Mouse (Mus musculus): ENCODE data around the gene Caskin2.

Caskin2 gene

GRCm38 (mm10) chr11:115806154-115806553 lies 7.3 kb downstream of the Caskin2 start:
- ATAC-seq (ENCODE audit: low TSS enrichment), result no peak

- ATAC-seq (ENCODE audit: low TSS enrichment), result no peak
Measured at GRCm38 (mm10) chr11:115805005-115805404, 8.4 kb downstream of the Caskin2 start.

GRCm38 (mm10) chr11:115803072-115803709 lies 10.2 kb downstream of the Caskin2 start:
- no peak for ATAC-seq (ENCODE audit: low TSS enrichment)

GRCm38 (mm10) chr11:115800981-115801380 lies 12.5 kb downstream of the Caskin2 start:
- ATAC-seq (ENCODE audit: low TSS enrichment), result no peak

- no peak for ATAC-seq (ENCODE audit: low TSS enrichment)
Measured at GRCm38 (mm10) chr11:115797665-115798064, 15.8 kb downstream of the Caskin2 start.

GRCm38 (mm10) chr11:115796898-115797297 lies 16.5 kb downstream of the Caskin2 start:
- no peak for ATAC-seq (ENCODE audit: low TSS enrichment)

- ATAC-seq (ENCODE audit: low TSS enrichment), result no peak
Measured at GRCm38 (mm10) chr11:115792353-115792752, 21.1 kb downstream of the Caskin2 start.

- ATAC-seq (ENCODE audit: low TSS enrichment), result no peak
Measured at GRCm38 (mm10) chr11:115791919-115792318, 21.5 kb downstream of the Caskin2 start.

GRCm38 (mm10) chr11:115789787-115790186 lies 23.7 kb downstream of the Caskin2 start:
- no peak for ATAC-seq (ENCODE audit: low TSS enrichment)

- no peak for ATAC-seq (ENCODE audit: low TSS enrichment)
Measured at GRCm38 (mm10) chr11:115786473-115786872, 27.0 kb downstream of the Caskin2 start.

- peak; percentile 66 for ATAC-seq (ENCODE audit: low TSS enrichment)
Measured at GRCm38 (mm10) chr11:115780141-115781070, 33.0 kb downstream of the Caskin2 start.

GRCm38 (mm10) chr11:115779038-115779571 lies 34.3 kb downstream of the Caskin2 start:
- peak; percentile 32 for ATAC-seq (ENCODE audit: low TSS enrichment)

GRCm38 (mm10) chr11:115777487-115778335 lies 35.7 kb downstream of the Caskin2 start:
- no peak for ATAC-seq (ENCODE audit: low TSS enrichment)

- no peak for ATAC-seq (ENCODE audit: low TSS enrichment)
Measured at GRCm38 (mm10) chr11:115776954-115777353, 36.5 kb downstream of the Caskin2 start.

GRCm38 (mm10) chr11:115775821-115776665 lies 37.4 kb downstream of the Caskin2 start:
- ATAC-seq (ENCODE audit: low TSS enrichment), result no peak

GRCm38 (mm10) chr11:115774653-115775052 lies 38.8 kb downstream of the Caskin2 start:
- ATAC-seq (ENCODE audit: low TSS enrichment), result no peak

- no peak for ATAC-seq (ENCODE audit: low TSS enrichment)
Measured at GRCm38 (mm10) chr11:115768896-115769295, 44.5 kb downstream of the Caskin2 start.

GRCm38 (mm10) chr11:115766981-115767380 lies 46.5 kb downstream of the Caskin2 start:
- no peak for ATAC-seq (ENCODE audit: low TSS enrichment)

GRCm38 (mm10) chr11:115766356-115766943 lies 47.0 kb downstream of the Caskin2 start:
- 0 out of 2 replicates have a peak, but pooled peaks have one; percentile 6 for ATAC-seq (ENCODE audit: low TSS enrichment)

- ATAC-seq (ENCODE audit: low TSS enrichment), result peak; percentile 80
Measured at GRCm38 (mm10) chr11:115765607-115766141, 47.8 kb downstream of the Caskin2 start.

Measured in frontal cortex, adult (tissue).